Mouse (Mus musculus): ENCODE measurements around the gene Usp49.

The Usp49 gene

DNA sequence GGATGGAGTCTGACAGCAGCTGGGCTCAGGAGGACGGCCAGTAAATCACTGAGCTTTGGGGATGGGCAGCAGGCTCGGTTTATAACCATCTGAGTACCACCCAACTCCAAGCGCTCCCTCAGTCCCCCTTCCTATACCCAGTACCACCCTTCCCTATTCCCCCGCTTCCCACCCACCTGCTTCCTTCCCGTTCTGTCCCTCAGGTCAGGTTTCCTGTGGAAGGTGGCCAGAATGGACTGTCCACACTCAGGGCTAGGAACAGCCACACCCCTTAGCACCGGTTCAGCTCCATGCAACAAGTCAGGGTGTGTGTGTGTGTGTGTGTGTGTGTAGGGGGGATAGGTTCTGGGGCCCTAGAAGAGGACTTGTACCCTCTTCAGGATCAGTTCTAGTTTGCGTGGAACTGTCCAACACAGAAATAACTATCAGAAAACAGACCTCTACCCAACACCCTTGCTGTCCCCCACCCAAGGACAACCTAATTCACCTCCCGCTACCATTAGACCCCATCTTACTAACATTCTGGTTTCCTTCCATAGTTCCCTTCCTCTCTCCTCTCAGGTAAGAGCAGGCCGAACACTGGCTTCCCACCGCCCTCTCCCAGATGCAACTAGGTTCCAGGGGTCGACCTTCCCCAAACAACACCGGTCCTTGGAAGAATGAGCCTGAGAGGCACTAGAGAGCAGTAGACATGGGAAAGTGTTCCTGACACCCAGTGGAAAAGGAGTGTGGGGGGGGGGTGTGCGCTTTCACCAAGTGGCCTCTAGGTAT lies 63.4 kb downstream of the Usp49 start:
- no peak for DNase-seq (ENCODE audit: low read depth, low spot score)

DNA sequence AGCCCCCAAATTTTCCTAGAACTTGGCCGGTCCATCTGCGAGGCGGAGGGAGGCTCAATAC lies 63.8 kb downstream of the Usp49 start, which contains the start of gene Gm21981:
Gene Gm21981 (minus strand): TSS at position 14 of the 61 bp plus-strand sequence.
- no peak for DNase-seq (ENCODE audit: low read depth, low spot score)

DNA sequence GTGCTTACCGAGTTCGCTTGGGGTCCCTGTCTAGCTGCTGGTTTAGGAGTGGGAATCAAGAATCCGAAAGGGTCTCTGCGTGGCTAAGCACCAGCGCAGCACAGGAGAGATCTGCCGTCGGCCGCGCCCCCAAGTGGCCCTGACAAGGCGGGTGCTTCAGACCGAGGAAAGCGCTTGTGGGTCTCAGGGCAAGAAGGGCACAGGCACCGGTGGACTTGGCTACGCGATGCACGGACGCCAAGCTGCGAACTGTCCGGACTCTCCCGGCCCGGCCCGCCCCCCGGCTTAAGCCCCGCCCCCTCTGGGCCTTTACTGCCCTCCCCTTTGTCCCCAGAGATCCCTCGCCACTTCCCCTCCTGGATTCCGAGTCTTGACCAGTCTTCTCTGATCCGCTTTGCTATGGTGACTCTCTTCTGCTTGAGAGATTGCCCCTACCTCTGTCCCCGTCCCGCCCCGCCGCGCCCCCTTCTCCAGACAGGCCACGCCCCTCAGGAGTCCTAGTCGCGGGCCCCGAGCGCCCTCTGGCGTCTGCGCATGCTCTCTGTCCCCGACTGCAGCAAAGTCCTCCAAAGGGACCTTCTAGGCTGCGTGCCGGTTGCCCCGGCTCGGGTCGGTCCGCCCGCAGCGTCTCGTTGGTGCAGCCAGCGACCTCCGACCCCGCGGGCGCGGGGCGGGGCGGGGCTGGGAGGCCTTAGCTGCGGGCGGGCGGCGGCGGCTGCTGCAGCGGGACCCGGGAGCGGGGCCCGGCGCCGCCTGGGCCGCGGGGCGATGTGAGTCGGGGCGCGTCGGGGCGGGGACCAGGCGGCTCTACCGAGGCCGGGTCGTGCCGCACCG lies 64.2 kb downstream of the Usp49 start, which contains the start of gene Prickle4:
Gene Prickle4 (minus strand): TSS at position 234 of the 834 bp plus-strand sequence.
- DNase-seq (ENCODE audit: low read depth, low spot score): peak; percentile 93

DNA sequence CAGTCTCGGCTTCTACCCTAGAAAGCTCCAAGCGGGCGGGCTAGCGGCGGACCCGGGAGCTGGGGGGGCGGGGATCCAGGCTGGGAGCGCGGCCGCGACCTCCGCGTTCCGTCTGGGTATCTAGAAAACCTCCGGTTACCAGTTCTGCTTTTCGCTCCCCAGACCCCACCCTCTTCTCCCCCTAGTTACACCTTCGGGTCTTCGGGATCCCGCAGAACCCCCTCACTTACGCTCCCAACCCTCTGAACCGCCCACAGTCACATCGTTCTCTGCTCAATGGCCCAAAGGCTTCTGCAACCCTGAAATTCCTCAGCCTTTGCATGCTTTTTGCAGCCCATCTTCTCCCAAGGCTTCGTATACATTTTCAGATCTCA lies 64.8 kb downstream of the Usp49 start:
- no peak for DNase-seq (ENCODE audit: low read depth, low spot score)

DNA sequence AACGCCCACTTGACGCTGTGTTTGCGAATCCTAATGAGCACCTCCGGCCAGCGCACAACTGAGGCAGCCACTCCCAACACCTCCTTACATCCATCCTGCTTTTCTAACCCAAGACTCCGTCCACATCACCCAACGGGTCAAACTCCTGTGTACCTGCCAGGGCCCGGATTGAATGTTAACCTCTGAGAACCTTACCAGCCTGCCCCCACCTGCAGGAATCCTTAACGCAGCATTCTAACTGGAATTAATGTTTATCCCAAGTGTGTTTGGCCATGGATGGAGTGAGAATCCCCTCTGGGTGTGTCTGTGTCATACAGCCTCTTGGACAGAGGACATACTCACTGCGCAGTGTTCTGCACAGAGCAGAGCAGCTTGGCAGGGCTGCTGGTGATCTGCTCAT lies 67.7 kb downstream of the Usp49 start:
- DNase-seq (ENCODE audit: low read depth, low spot score): no peak

DNA sequence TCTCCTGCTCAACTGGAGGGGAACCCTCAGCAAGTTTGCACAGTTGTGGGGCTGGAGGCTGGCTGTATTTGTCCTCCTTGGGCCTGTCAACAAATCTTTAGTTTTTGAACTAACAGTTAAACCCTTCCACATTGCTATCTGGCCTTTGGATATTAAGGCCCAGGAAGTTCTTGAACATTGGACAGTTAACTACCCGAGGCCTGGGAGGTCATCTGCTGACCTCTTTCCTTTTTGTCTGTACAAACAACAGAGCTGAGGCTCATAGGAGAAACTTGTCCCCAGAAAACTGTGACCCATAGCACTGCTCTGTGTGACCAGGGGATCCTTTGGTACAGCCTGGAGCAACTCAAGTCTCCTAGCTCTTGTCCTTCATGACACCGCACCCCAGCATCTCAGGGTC lies 68.6 kb downstream of the Usp49 start:
- no peak for DNase-seq (ENCODE audit: low read depth, low spot score)

DNA sequence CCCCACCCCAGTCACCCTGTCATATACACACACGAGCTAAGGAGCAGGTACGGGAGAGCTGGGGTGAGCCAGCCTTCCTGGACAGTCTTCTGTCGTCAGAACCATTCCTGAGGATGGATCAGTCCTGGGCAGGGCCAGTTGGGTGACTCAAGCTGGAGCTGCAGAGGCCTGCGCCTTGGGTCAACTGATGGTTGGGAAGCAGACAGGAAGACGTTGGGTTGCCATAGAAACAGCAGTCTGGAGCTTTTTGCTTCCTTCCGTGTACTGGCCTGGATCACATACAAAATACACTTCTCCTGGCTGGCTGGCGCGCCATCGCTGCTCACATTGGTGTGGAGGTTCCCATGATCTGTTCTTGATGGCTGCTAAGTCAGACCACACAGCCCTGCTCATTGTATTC lies 71.3 kb downstream of the Usp49 start:
- DNase-seq (ENCODE audit: low read depth, low spot score): no peak

DNA sequence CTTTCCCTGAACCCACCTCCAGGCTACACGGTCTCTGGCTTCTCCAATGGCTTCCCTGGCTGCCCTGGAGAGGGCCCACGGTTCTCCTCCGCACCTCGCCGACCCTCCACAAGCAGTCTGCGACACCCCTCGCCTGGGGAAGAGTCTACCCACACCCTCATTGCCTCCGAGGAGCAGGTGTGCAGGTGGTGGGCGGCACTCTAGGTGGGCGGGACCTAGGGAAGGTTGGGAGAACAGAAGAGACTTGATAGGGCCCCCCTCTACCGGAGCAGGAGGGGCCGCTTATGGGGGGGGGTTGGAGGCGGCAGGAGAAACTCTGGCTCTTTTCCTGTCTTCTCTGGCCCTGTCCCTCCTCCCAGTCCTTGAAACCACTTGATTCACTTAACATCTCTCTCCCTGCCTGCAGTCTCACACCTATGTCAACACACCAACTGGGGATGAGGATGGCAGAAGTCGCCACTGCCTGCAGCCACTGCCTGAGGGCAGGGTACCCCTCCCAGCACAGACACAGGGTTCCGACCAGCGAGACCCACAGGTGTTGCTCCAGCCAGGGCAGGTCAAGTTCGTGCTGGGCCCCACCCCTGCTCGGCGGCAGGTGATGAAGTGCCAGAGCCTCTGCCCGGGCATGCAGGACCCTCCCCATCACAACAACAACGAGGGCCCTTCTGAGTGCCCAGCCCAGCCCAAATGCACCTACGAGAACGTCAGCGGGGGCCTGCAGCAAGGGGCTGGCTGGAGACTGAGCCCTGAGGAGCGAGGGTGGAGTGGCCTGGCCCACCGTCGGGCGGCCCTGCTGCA lies 72.3 kb downstream of the Usp49 start:
- no peak for DNase-seq (ENCODE audit: low read depth, low spot score)

DNA sequence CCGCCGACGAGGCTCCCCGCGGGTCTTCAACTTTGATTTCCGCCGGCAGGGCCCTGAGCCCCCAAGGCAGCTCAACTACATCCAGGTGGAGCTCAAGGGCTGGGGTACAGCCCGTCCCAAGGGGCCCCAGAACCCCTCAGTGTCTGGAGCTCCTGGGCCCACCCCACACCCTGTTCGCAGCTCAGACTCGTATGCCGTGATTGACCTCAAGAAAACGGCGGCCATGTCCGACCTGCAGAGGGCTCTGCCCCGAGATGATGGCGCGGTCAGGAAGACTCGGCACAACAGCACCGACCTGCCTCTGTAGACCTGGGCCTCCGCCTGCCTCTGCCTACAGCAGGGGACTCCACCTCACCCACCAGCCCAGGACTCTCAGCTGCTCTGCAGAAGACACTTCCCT lies 73.1 kb downstream of the Usp49 start:
- DNase-seq (ENCODE audit: low read depth, low spot score): no peak

DNA sequence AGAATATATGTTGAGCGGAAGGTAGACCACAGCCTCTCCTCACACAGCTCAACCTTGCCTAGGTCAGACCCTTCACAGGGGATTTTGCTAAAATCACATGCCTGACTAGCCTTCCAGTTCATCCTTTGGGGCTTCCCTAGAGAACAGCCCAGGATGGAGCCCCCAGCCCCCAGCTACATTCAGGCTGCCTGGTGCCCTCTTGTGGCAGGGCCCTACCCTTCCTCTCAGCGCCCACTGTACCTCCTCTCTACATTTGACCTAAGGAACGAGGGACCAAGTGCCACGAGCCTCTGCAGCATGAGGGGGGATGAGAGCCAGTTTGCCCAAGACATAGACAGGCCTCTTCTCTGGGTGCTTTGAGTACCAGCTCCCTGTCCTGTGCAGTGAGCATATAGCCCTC lies 74.2 kb downstream of the Usp49 start:
- no peak for DNase-seq (ENCODE audit: low read depth, low spot score)

DNA sequence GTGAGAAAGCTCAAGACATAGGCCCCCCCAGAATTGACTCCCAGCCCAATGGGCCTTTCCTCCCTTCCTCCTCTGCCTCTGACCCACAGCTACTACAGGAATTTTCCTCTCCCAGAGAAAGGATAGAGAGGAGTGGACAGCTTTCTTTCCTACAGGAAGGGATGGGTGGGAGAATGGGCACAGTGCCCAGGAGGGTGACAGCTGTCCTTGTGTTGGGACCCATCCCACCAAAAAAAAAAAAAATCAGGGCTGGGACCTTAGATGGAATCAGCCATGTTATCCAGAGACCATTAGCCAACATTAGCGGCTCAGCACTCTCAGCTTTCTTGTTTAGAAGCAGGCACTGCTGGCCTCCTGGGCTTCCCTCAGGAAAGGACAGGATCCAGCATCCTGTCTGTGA lies 75.7 kb downstream of the Usp49 start:
- DNase-seq (ENCODE audit: low read depth, low spot score): no peak

DNA sequence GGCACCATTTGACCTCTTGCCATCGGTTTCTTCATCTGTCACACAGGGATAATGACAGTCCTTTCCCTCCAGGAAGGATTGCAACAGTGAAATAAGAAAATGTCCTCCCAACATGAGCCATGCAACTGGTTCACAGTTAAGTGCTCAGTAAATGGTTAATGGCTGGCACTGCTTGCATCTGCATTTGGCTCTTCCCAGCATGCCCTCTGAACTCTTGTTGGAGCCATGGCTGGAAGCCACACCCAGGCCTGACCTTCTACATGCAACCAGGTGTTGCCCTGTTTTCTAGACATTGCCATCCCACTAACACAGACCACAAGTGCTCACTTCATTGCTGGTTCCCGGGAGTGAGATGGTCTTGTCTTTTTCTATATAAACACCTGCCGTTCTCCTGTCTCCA lies 77.5 kb downstream of the Usp49 start:
- no peak for DNase-seq (ENCODE audit: low read depth, low spot score)

DNA sequence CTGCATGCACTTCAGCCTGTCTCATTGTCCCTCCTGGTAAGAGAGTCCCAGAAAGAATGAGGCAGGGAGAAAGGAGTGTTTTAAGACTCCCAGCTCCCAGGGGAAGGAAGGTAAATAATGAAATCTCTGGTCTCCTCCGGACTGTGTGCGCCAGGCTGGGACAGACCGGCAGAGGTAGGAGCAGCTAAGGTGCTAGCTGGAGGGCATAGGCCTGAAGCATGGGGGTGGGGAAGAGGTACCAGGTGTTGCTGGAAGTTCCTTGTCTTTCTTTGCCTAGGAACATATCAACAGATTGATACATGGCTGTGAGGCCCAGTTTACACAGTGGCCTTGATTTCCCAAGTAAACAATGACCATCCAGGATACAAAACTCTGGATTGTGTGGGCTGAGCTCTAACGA lies 78.5 kb downstream of the Usp49 start:
- DNase-seq (ENCODE audit: low read depth, low spot score): no peak

DNA sequence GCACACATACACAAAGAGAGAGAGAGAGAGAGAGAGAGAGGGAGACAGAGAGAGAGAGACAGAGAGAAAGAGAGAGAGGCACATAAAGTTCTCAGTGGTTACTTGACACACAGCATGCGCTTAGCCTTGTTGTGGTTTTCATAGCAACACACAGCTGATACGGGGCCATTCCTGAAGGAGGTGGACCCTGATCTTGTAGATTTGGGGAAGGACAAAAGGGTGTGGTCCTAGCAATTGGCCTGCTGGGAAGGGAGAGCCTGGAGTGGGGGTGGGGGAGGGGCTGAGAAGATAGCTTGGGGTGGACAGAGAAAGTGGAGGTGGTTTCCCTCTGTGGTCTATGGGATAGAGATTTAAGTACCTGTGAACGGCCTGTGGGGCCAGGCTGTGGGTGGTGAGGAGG lies 79.5 kb downstream of the Usp49 start:
- no peak for DNase-seq (ENCODE audit: low read depth, low spot score)

DNA sequence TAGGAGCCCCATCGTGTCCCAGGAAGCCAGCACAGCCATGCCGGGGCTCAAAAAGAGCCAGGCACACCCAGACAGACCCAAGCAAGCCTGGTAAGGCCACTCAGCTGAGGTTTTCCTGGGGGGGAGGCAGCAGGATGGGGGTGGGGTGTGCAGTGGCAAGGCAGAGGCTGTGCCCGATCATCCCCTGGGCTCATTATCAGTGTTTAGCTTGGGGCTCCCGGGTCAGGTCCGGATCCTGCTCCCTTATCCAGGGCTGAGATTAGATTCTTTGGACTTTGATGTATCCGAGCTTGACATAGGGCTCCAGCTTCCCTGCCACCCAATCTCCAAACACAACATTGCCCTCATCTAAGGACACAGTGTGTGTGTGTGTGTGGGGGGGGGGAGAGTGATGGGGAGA lies 81.4 kb downstream of the Usp49 start:
- DNase-seq (ENCODE audit: low read depth, low spot score): no peak

DNA sequence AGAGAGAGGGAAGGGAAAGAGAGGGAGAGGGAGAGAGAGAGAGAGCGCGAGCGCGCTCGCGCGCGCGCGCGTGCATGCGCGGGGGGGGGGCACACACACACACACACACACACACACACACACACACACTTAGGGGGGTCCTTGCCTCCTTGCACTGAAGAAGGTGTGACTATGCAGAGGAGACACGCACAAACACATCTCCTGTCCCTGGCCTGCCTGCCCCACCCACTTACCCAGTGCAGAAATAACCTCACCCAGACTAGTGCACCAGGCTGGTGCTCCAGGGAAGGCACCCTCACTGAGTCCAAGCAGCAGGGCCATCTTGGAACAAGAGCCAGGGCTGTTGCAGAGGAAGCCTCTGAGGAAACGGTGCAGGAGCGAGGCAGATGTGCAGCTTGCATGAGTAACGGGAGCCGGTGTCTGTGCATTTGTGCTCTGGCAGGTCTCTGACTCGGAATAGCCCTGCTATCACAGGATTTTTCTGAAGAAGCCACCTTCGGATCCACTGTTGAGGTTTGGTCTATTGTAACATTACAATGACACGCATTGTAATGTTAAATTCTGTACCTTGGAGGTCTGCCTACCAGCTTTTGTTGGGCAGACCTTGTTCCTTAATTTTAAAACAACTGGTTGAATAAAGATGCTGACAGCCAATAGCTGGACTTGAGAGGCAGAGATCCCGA lies 82.5 kb downstream of the Usp49 start:
- no peak for DNase-seq (ENCODE audit: low read depth, low spot score)

DNA sequence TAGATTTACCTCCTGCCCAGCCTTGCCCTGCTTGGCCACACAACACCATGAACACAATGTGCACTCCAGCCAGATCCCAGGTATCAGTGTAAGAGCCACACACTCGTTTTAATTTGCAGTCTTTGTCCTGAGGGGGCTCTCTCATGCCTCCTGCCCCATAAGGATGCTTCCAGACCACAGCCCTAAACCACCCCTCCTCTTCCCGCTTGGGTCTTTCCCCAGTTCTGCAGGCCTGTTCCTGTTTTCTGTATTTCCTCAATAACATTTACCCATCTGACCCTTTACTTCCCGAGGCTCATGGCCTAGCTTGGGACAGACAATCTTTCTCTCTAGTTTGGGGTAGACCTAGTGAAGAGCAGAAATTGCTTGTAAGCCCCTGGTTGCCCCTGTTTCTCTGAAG lies 84.5 kb downstream of the Usp49 start:
- no peak for DNase-seq (ENCODE audit: low read depth, low spot score)

DNA sequence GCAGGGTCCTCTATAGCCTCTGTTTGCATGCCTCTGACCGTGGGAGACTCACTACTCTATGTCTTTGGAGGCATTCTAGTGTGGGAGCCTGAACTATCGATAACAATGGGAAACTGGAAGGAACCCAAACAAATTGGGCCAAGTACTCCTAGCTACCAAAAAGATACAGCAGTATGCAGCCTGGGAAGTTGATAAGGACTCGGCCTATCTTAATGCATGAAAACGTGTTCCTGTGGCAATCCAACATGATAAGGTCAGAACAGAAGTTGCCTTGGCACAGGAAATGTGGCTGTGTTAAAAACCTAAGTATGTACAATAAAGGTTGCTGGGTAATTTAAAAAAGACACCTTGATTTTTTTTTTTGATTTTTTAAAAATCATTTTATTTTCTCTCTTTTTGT lies 90.7 kb downstream of the Usp49 start:
- no peak for DNase-seq (ENCODE audit: low read depth, low spot score)

DNA sequence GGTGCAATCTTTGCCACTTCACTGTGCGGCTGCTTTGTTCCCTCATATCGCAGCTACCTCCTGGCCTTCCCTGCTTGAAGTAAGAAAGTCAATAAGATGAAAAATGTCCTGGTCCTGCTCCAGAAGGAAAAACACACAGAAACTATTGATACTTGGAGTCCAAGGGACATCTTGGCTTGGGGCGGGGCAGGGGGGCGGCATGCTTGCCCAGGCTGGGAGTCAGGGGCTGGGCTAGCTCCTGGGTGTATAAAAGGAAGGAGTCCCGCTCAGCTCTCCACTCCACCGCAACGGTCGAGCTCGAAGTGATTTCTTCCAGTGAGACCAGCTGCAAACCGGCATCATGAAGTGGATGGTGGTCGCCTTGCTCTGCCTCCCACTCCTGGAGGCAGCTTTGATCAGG lies 96.1 kb downstream of the Usp49 start, which contains the start of gene Pgc:
Gene Pgc (plus strand): TSS at position 277 of the 400 bp plus-strand sequence.
- no peak for DNase-seq (ENCODE audit: low read depth, low spot score)

DNA sequence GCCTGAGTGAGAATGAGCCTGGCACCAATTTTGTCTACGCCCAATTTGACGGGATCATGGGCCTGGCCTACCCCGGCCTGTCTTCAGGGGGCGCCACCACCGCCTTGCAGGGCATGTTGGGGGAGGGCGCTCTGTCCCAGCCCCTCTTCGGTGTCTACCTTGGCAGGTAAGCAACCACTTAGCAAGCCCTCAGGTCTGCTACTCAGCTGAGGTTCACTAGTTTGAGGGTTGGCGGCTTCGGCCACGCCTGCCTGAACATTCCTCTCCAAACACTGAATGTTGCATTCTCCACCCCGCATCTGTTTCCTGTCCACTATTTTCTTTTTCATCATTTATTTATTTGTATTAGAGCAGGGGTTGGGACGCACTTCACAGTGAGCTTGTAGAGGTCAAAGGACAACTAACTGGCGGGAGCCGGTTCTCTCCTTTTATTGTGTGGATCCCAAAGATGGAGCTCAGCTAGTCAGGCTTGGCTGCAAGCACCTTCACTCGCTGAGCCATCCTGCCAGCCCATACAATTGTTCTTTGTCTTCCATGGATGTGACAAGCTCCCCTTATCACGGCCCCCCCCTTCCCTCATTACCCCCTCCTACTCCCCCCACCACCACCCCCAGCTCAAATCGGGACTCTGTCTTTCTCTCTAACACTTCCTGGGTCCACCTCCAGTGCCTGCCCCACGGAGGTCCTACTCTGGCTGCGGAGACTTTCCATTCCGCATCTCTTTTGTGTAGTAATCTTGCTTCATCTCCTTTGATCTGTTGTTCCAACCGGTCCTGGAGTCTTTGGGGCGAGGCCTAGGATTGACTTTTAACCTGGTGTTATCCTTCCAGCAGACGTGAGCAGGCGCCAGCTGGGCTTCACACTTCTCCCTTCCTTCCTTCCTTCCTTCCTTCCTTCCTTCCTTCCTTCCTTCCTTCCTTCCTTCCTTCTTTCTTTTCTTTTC lies 100.4 kb downstream of the Usp49 start:
- DNase-seq (ENCODE audit: low read depth, low spot score): no peak

DNA sequence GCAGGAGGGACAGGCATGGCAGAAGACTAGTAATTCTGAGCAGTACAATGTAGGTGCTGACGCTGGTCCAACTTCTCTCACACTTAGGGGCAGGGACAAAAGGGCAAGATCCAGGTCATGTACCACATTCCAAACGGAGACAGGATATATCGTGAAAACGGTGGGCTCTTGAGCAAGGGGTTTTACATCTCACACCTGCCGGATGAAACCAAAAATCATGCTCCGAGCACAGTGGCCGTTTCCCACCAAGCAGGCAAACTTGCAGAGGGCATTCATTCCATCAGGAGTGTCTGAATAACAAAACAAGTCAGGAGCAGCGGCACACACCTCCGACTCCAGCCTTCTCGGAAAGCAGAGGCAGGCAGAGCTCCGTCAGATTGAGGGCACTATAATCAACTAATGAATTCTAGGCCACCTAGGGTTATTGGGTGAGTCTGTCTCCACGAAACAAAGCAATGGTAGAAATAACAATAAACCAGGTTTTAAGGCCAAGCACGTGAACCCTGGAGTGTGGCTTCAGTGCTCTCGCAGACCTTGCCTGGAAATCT lies 105.1 kb downstream of the Usp49 start:
- DNase-seq (ENCODE audit: low read depth, low spot score): no peak

Data from CD4-positive helper T cell, adult 2 months (primary cell).